Mouse (Mus musculus): ENCODE results near the gene Myo1h. TPM values are rescaled to one million over a fixed set of nuclear protein-coding genes. Genes with fewer than 3 reads are reported as not detected.

Myo1h gene
- polyA plus RNA-seq, 1 experiment: 2.2 TPM

DNA sequence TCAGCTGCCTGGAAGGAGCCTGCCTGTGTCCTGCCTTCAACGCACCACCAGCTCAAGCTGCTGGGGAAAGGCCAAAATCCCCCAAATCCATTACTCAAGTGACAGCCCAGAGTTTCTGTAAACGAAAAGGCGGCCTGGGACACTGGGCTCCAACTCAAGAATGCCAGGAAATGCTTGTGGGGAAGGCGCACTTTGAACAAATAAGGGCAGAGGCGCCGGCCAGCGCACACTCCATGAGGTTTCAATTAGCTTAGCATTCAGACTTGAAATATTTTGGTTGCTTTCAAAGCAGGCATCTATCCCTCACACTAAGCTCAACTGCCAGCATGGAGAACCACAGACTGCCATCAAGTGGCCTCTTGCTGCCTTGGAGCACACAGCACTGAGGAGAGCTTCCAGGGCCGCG lies 81.4 kb downstream of the Myo1h start:
- no peak overlapping the region for H3K4me3 ChIP-seq (ENCODE audit: insufficient read depth, poor library complexity, severe bottlenecking)
- H3K79me3 ChIP-seq (ENCODE audit: low read depth): peaks cover 46% of the 10 kb centered on the region
- peaks cover 85% of the 10 kb centered on the region for H3K79me2 ChIP-seq (ENCODE audit: control insufficient read depth, insufficient read depth)
- H3K27me3 ChIP-seq (ENCODE audit: control insufficient read depth, insufficient read depth, insufficient read length): no peaks in the 10 kb centered on the region
- H3ac ChIP-seq (ENCODE audit: control insufficient read depth, insufficient read length, low read depth): peak overlapping the region; percentile 8
- peaks cover 67% of the 10 kb centered on the region for H3K36me3 ChIP-seq (ENCODE audit: control insufficient read depth, insufficient read depth)
- TF ChIP-seq CTCF (IDR thresholded peaks at IDR 0.05; ENCODE audit: control insufficient read depth, insufficient read depth, insufficient read length): peak; percentile 13
- TF ChIP-seq MYOG (IDR thresholded peaks at IDR 0.05; ENCODE audit: control insufficient read depth, extremely low read depth, insufficient read length): no peak

DNA sequence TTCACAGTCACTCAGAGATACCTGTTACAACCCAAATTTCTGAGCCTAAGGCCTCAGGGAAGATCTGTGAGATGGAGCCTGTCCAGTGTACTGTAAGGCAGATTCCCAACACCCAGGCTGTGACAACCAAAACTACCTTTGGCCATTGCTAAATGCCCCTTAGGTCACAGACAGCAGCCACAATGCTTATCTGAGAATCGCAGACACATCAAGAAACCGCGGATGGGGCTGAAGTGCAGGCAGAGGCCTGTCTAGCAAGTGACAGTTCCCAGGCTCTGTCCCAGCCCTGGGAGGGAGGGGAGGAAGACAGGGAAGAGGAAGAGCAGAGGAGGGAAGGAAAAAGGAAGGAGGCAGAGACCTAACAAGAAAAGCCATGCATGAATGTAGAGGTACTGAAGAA lies 82.4 kb downstream of the Myo1h start:
- Histone ChIP-seq H3K36me3 (ENCODE audit: control insufficient read depth, insufficient read depth) (peaks cover 65% of the 10 kb centered on the region), H3K79me2 (ENCODE audit: control insufficient read depth, insufficient read depth) (peaks cover 95% of the 10 kb centered on the region), H3K4me3 (ENCODE audit: insufficient read depth, poor library complexity, severe bottlenecking) (peak overlapping the region; percentile 7), H3K27me3 (ENCODE audit: control insufficient read depth, insufficient read depth, insufficient read length) (no peaks in the 10 kb centered on the region), H3ac (ENCODE audit: control insufficient read depth, insufficient read length, low read depth) (peak overlapping the region; percentile 6), H3K79me3 (ENCODE audit: low read depth) (peaks cover 55% of the 10 kb centered on the region)
- TF ChIP-seq MYOG (IDR thresholded peaks at IDR 0.05; ENCODE audit: control insufficient read depth, extremely low read depth, insufficient read length) (no peak), FOSL1 (IDR thresholded peaks at IDR 0.05; ENCODE audit: insufficient read depth, low read length, poor library complexity, severe bottlenecking) (no peak), CTCF (IDR thresholded peaks at IDR 0.05; ENCODE audit: control insufficient read depth, insufficient read depth, insufficient read length) (no peak), CEBPB (IDR thresholded peaks at IDR 0.05; ENCODE audit: low read depth) (no peak), MAX (IDR thresholded peaks at IDR 0.05) (no peak), USF1 (IDR thresholded peaks at IDR 0.05; ENCODE audit: low read depth) (no peak), MYOD1 (IDR thresholded peaks at IDR 0.05; ENCODE audit: control insufficient read depth, insufficient read length, low read depth) (no peak)

DNA sequence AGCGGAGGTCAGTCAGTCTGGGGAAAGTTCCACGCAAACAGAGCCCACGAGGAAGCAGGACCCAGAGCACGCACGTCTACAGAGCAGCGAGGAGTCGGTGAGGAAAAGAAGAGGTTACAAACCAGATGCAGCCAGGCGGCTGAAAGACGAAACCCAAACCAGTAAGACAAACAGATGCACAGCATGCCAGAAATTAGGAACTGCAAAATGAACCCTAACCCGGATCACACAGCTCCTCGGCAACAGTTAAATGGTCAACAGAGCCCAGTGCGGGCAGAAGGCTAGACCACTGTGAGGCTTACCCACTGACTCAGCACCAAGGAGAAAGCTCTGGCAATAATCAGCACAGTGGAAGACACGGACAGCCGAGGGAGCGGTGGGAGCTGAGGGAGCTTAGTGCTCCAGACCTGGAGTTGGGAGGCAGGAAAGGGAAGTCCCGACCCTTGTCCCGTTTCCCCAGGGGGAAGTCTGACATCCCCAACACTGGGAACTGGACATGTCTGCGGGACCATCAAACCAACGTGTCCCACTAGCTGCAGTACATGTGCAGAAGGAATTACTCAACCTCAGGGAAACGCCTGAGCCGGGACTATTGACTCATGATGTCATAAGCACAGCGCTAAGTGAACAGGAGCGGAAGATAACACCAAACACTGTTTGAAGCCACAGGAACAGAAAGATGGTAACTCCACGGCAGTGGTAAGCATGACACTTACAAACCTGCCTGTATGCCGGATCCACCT lies 82.9 kb downstream of the Myo1h start:
- H3ac ChIP-seq (ENCODE audit: control insufficient read depth, insufficient read length, low read depth): peak overlapping the region; percentile 21
- no peak overlapping the region for H3K4me3 ChIP-seq (ENCODE audit: insufficient read depth, poor library complexity, severe bottlenecking)
- TF ChIP-seq MYOG (IDR thresholded peaks at IDR 0.05; ENCODE audit: control insufficient read depth, extremely low read depth, insufficient read length) (no peak), CTCF (IDR thresholded peaks at IDR 0.05; ENCODE audit: control insufficient read depth, insufficient read depth, insufficient read length) (no peak), CEBPB (IDR thresholded peaks at IDR 0.05; ENCODE audit: low read depth) (peak; percentile 74), MAX (IDR thresholded peaks at IDR 0.05) (peak; percentile 33)
- peaks cover 96% of the 10 kb centered on the region for H3K79me2 ChIP-seq (ENCODE audit: control insufficient read depth, insufficient read depth)
- H3K27me3 ChIP-seq (ENCODE audit: control insufficient read depth, insufficient read depth, insufficient read length): no peaks in the 10 kb centered on the region
- peaks cover 61% of the 10 kb centered on the region for H3K79me3 ChIP-seq (ENCODE audit: low read depth)
- H3K36me3 ChIP-seq (ENCODE audit: control insufficient read depth, insufficient read depth): peaks cover 66% of the 10 kb centered on the region

GRCm38 (mm10) chr5:114372565-114372964 lies 83.6 kb downstream of the Myo1h start:
- Histone ChIP-seq H3K27me3 (ENCODE audit: control insufficient read depth, insufficient read depth, insufficient read length) (no peaks in the 10 kb centered on the region), H3ac (ENCODE audit: control insufficient read depth, insufficient read length, low read depth) (peak overlapping the region; percentile 21), H3K79me3 (ENCODE audit: low read depth) (peaks cover 67% of the 10 kb centered on the region), H3K36me3 (ENCODE audit: control insufficient read depth, insufficient read depth) (peaks cover 62% of the 10 kb centered on the region), H3K4me3 (ENCODE audit: insufficient read depth, poor library complexity, severe bottlenecking) (no peak overlapping the region), H3K79me2 (ENCODE audit: control insufficient read depth, insufficient read depth) (peaks cover 96% of the 10 kb centered on the region)
- TF ChIP-seq CTCF (IDR thresholded peaks at IDR 0.05; ENCODE audit: control insufficient read depth, insufficient read depth, insufficient read length): no peak
- peak; percentile 34 for TF ChIP-seq MAX (IDR thresholded peaks at IDR 0.05)
- TF ChIP-seq MYOD1 (IDR thresholded peaks at IDR 0.05; ENCODE audit: control insufficient read depth, insufficient read length, low read depth): no peak
- TF ChIP-seq FOSL1 (IDR thresholded peaks at IDR 0.05; ENCODE audit: insufficient read depth, low read length, poor library complexity, severe bottlenecking): peak; percentile 8
- no peak for TF ChIP-seq CEBPB (IDR thresholded peaks at IDR 0.05; ENCODE audit: low read depth)

DNA sequence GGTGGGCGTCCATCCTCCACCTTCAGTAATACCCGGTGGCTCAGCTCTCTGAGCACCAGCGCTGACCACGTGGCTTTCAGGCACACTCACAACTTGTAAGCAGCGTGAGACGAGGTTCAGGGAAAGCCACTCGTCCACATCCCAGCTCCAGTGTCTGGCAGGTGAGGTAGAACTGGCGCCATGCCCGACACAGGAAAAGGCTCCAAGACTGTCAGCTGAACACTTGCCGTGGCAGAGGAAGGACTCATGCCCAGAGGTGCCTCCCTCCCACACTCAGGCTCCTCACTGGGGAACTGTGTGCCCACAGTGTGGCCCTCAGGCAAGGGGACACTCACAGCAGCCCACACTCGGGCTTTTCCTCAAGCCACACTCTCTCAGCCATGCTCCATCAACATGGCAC lies 84.2 kb downstream of the Myo1h start:
- peaks cover 59% of the 10 kb centered on the region for H3K36me3 ChIP-seq (ENCODE audit: control insufficient read depth, insufficient read depth)
- no peak for TF ChIP-seq CTCF (IDR thresholded peaks at IDR 0.05; ENCODE audit: control insufficient read depth, insufficient read depth, insufficient read length)
- no peak for TF ChIP-seq MYOG (IDR thresholded peaks at IDR 0.05; ENCODE audit: control insufficient read depth, extremely low read depth, insufficient read length)
- no peak for TF ChIP-seq MAX (IDR thresholded peaks at IDR 0.05)
- TF ChIP-seq FOSL1 (IDR thresholded peaks at IDR 0.05; ENCODE audit: insufficient read depth, low read length, poor library complexity, severe bottlenecking): no peak
- TF ChIP-seq CEBPB (IDR thresholded peaks at IDR 0.05; ENCODE audit: low read depth): no peak
- no peak for TF ChIP-seq MYOD1 (IDR thresholded peaks at IDR 0.05; ENCODE audit: control insufficient read depth, insufficient read length, low read depth)
- no peak for TF ChIP-seq USF1 (IDR thresholded peaks at IDR 0.05; ENCODE audit: low read depth)
- peaks cover 69% of the 10 kb centered on the region for H3K79me3 ChIP-seq (ENCODE audit: low read depth)
- no peaks in the 10 kb centered on the region for H3K27me3 ChIP-seq (ENCODE audit: control insufficient read depth, insufficient read depth, insufficient read length)
- peaks cover 96% of the 10 kb centered on the region for H3K79me2 ChIP-seq (ENCODE audit: control insufficient read depth, insufficient read depth)
- H3ac ChIP-seq (ENCODE audit: control insufficient read depth, insufficient read length, low read depth): peak overlapping the region; percentile 4
- H3K4me3 ChIP-seq (ENCODE audit: insufficient read depth, poor library complexity, severe bottlenecking): no peak overlapping the region

DNA sequence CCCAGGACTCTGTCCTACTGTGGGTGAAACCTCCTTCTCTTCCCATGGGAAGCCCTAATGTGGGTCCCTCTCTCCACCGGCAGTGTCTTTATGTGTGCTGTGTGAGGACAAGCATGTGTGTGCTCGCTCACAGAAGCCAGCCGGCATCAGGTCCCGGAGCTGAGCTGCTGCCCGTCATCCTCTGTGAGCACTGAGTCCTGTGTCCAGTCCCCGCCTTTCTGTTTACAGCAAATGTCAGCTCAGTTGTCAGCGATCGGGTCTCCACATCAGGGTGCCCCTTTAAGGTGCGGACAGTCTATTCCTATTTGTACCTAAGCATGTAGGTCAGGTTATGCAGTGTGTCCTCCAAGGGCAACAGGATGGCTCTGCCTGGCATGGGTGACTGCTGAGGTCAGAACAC lies 84.6 kb downstream of the Myo1h start:
- no peak overlapping the region for H3ac ChIP-seq (ENCODE audit: control insufficient read depth, insufficient read length, low read depth)
- H3K36me3 ChIP-seq (ENCODE audit: control insufficient read depth, insufficient read depth): peaks cover 58% of the 10 kb centered on the region
- H3K79me2 ChIP-seq (ENCODE audit: control insufficient read depth, insufficient read depth): peaks cover 96% of the 10 kb centered on the region
- no peaks in the 10 kb centered on the region for H3K27me3 ChIP-seq (ENCODE audit: control insufficient read depth, insufficient read depth, insufficient read length)
- no peak overlapping the region for H3K4me3 ChIP-seq (ENCODE audit: insufficient read depth, poor library complexity, severe bottlenecking)
- TF ChIP-seq MAX (IDR thresholded peaks at IDR 0.05) (no peak), MYOD1 (IDR thresholded peaks at IDR 0.05; ENCODE audit: control insufficient read depth, insufficient read length, low read depth) (no peak), CTCF (IDR thresholded peaks at IDR 0.05; ENCODE audit: control insufficient read depth, insufficient read depth, insufficient read length) (no peak), MYOG (IDR thresholded peaks at IDR 0.05; ENCODE audit: control insufficient read depth, extremely low read depth, insufficient read length) (no peak), CEBPB (IDR thresholded peaks at IDR 0.05; ENCODE audit: low read depth) (no peak), FOSL1 (IDR thresholded peaks at IDR 0.05; ENCODE audit: insufficient read depth, low read length, poor library complexity, severe bottlenecking) (no peak), USF1 (IDR thresholded peaks at IDR 0.05; ENCODE audit: low read depth) (no peak)
- peaks cover 73% of the 10 kb centered on the region for H3K79me3 ChIP-seq (ENCODE audit: low read depth)

Data from C2C12 (cell line).